Comparison of ENCODE assay signal across 23 mouse cellular contexts in genomic region chr7:78129966-78130365, GRCm38 (mm10).
"Had no signal": no experiment of that assay in that cellular context is flagged by ENCODE, and none has a peak within 500 bp of the region (broad histone marks: within the 10 kb centered on the region; RNA-seq: fewer than 3 reads in every experiment).

No protein-coding gene starts in this region.

- H3K4me3 ChIP-seq: heart, adult 2 months; heart, embryonic 13.5 days; heart, embryonic 15.5 days; hindbrain, embryonic 13.5 days; hindbrain, embryonic 15.5 days; kidney, embryonic 15.5 days; limb, embryonic 13.5 days; limb, embryonic 15.5 days; liver, embryonic 12.5 days had no signal

- DNase-seq: forebrain, postnatal 0 days; gastrocnemius, postnatal 14 days; gastrocnemius, postnatal 36 days; heart, adult 11 months; heart, adult 2 months; heart, postnatal 14 days; heart, postnatal 36 days; kidney, adult 18-20 months; layer of hippocampus, adult 9-11 months; layer of hippocampus, postnatal 36 days; left cerebral cortex, postnatal 4 days had no signal

- H3K9me3 ChIP-seq: heart, embryonic 13.5 days; heart, embryonic 15.5 days; hindbrain, embryonic 13.5 days; hindbrain, embryonic 15.5 days; kidney, embryonic 15.5 days; limb, embryonic 13.5 days; limb, embryonic 15.5 days; liver, embryonic 12.5 days had no signal

- H3K27ac ChIP-seq: heart, adult 2 months; heart, embryonic 13.5 days; heart, embryonic 15.5 days; hindbrain, embryonic 13.5 days; hindbrain, embryonic 15.5 days; hindbrain, postnatal 0 days; kidney, embryonic 15.5 days; limb, embryonic 13.5 days; limb, embryonic 15.5 days; liver, embryonic 12.5 days; liver, embryonic 14.5 days had no signal

- H3K4me2 ChIP-seq: heart, embryonic 11.5 days; heart, embryonic 13.5 days; heart, embryonic 15.5 days; hindbrain, embryonic 13.5 days; hindbrain, embryonic 15.5 days; kidney, embryonic 15.5 days; limb, embryonic 13.5 days; limb, embryonic 15.5 days; liver, embryonic 12.5 days had no signal

- H3K4me1 ChIP-seq: heart, embryonic 13.5 days; heart, embryonic 15.5 days; hindbrain, embryonic 13.5 days; hindbrain, embryonic 15.5 days; kidney, embryonic 15.5 days; limb, embryonic 13.5 days; limb, embryonic 15.5 days; liver, embryonic 12.5 days had no signal

- H3K36me3 ChIP-seq: heart, embryonic 13.5 days; heart, embryonic 15.5 days; hindbrain, embryonic 13.5 days; hindbrain, embryonic 15.5 days; kidney, embryonic 15.5 days; limb, embryonic 13.5 days; limb, embryonic 15.5 days; liver, embryonic 12.5 days had no signal

- H3K9ac ChIP-seq: forebrain, postnatal 0 days; heart, embryonic 13.5 days; heart, embryonic 15.5 days; hindbrain, embryonic 13.5 days; hindbrain, embryonic 15.5 days; kidney, embryonic 15.5 days; limb, embryonic 13.5 days; limb, embryonic 15.5 days; liver, embryonic 12.5 days; liver, embryonic 14.5 days had no signal

- H3K27me3 ChIP-seq: heart, embryonic 13.5 days; heart, embryonic 15.5 days; hindbrain, embryonic 13.5 days; hindbrain, embryonic 15.5 days; kidney, embryonic 15.5 days; limb, embryonic 13.5 days; limb, embryonic 15.5 days; liver, embryonic 12.5 days had no signal

- ATAC-seq: forebrain, postnatal 0 days; hindbrain, postnatal 0 days; intestine, embryonic 16.5 days; liver, embryonic 12.5 days had no signal
